Mouse (Mus musculus): ENCODE measurements around the gene Hk3. TPM values are rescaled to one million over a fixed set of nuclear protein-coding genes. Genes with fewer than 3 reads are reported as not detected.

Hk3 gene
- polyA plus RNA-seq, 1 experiment, result not detected

DNA sequence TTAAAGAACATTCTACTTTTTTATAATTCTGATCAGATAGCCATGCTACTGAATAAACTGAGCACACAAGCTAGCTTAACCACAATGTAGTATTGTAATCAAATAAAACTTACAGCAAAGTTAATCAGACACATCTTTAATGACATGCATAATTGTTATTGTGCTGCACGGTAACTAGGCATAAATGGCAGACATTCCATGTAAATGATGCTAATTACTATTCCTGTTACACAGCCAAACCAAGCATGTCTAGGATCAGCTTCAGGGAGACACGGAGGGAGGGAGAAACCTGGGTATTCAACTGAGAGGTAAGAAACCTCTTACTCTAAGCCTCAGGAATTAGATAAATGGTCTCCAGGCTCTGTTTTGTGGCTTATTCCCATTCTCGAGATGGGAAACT lies 26.5 kb upstream of the Hk3 start:
- no peaks in the 10 kb centered on the region for H3K79me2 ChIP-seq (ENCODE audit: control insufficient read depth, insufficient read depth)
- TF ChIP-seq E2F4 (IDR thresholded peaks at IDR 0.05; ENCODE audit: insufficient read depth), result no peak
- TF ChIP-seq CEBPB (IDR thresholded peaks at IDR 0.05; ENCODE audit: insufficient read depth, poor library complexity, severe bottlenecking), result no peak
- no peak for TF ChIP-seq MAX (IDR thresholded peaks at IDR 0.05; ENCODE audit: low read depth)
- no peak for TF ChIP-seq USF1 (IDR thresholded peaks at IDR 0.05; ENCODE audit: low read depth)
- TF ChIP-seq REST (IDR thresholded peaks at IDR 0.05; ENCODE audit: insufficient read depth, insufficient read length), result no peak
- no peak for TF ChIP-seq MYOD1 (IDR thresholded peaks at IDR 0.05; ENCODE audit: control insufficient read depth in 1 of 3, insufficient read length in 2 of 3, low read depth in 2 of 3)
- H3ac ChIP-seq (ENCODE audit: control insufficient read depth, insufficient read length), result no peak overlapping the region
- H3K4me2 ChIP-seq (ENCODE audit: low read depth), result no peak overlapping the region
- H3K4me3 ChIP-seq, result no peak overlapping the region
- peaks cover 6% of the 10 kb centered on the region for H3K36me3 ChIP-seq (ENCODE audit: control insufficient read depth, insufficient read depth)
- no peaks in the 10 kb centered on the region for H3K27me3 ChIP-seq (ENCODE audit: control insufficient read depth, insufficient read depth, insufficient read length)

DNA sequence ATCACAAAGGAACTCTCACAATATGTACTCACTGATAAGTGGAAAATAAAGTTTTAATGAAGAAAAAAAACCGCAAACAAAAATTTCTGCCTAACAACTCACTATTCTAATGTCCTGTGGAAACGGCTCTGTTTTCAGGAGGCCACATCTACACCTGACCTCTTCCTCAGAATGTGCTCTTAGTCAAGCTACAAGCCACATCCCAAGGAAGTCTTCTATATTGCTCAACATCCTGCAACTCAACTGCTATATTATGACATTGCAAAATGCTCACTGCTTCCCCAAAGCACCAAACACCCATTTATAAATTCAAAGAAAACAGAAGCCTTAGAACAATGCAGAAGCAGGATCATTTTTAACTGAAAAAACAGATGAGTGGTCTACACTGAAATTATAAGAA lies 18.8 kb upstream of the Hk3 start:
- H3K79me2 ChIP-seq (ENCODE audit: control insufficient read depth, insufficient read depth), result no peaks in the 10 kb centered on the region
- H3K4me3 ChIP-seq, result no peak overlapping the region
- peaks cover 8% of the 10 kb centered on the region for H3K36me3 ChIP-seq (ENCODE audit: control insufficient read depth, insufficient read depth)
- no peak overlapping the region for H3ac ChIP-seq (ENCODE audit: control insufficient read depth, insufficient read length)
- H3K27me3 ChIP-seq (ENCODE audit: control insufficient read depth, insufficient read depth, insufficient read length), result no peaks in the 10 kb centered on the region
- TF ChIP-seq MYOG (IDR thresholded peaks at IDR 0.05; ENCODE audit: control insufficient read depth in 1 of 3, insufficient read depth in 1 of 3, insufficient read length in 2 of 3, low read depth in 2 of 3) (no peak), POLR2A (IDR thresholded peaks at IDR 0.05; ENCODE audit: insufficient read length, low read depth) (no peak), TCF12 (IDR thresholded peaks at IDR 0.05; ENCODE audit: insufficient read depth, poor library complexity, severe bottlenecking) (no peak), POLR2AphosphoS2 (IDR thresholded peaks at IDR 0.05; ENCODE audit: insufficient read length, low read depth) (no peak), REST (IDR thresholded peaks at IDR 0.05; ENCODE audit: insufficient read depth, insufficient read length) (no peak), MAX (IDR thresholded peaks at IDR 0.05; ENCODE audit: low read depth) (no peak), MYOD1 (IDR thresholded peaks at IDR 0.05; ENCODE audit: control insufficient read depth in 1 of 3, insufficient read length in 2 of 3, low read depth in 2 of 3) (no peak), CEBPB (IDR thresholded peaks at IDR 0.05; ENCODE audit: insufficient read depth, poor library complexity, severe bottlenecking) (no peak), TCF3 (IDR thresholded peaks at IDR 0.05; ENCODE audit: insufficient read length, low read depth) (no peak), E2F4 (IDR thresholded peaks at IDR 0.05; ENCODE audit: insufficient read depth) (no peak), USF1 (IDR thresholded peaks at IDR 0.05; ENCODE audit: low read depth) (no peak), SRF (IDR thresholded peaks at IDR 0.05; ENCODE audit: control insufficient read depth, insufficient read length, low read depth) (no peak)
- no peak overlapping the region for H3K4me2 ChIP-seq (ENCODE audit: low read depth)

- Histone ChIP-seq H3K79me2 (ENCODE audit: control insufficient read depth, insufficient read depth) (no peaks in the 10 kb centered on the region), H3ac (ENCODE audit: control insufficient read depth, insufficient read length) (no peak overlapping the region), H3K27me3 (ENCODE audit: control insufficient read depth, insufficient read depth, insufficient read length) (no peaks in the 10 kb centered on the region), H3K4me2 (ENCODE audit: low read depth) (no peak overlapping the region), H3K4me3 (no peak overlapping the region), H3K36me3 (ENCODE audit: control insufficient read depth, insufficient read depth) (peaks cover 5% of the 10 kb centered on the region)
- no peak for TF ChIP-seq REST (IDR thresholded peaks at IDR 0.05; ENCODE audit: insufficient read depth, insufficient read length)
- TF ChIP-seq SRF (IDR thresholded peaks at IDR 0.05; ENCODE audit: control insufficient read depth, insufficient read length, low read depth), result no peak
- TF ChIP-seq USF1 (IDR thresholded peaks at IDR 0.05; ENCODE audit: low read depth), result no peak
Measured at GRCm38 (mm10) chr13:55024215-55024614, 3.0 kb upstream of the Hk3 start.

GRCm38 (mm10) chr13:55022715-55023114 lies 1.5 kb upstream of the Hk3 start:
- Histone ChIP-seq H3K4me3 (no peak overlapping the region), H3K79me2 (ENCODE audit: control insufficient read depth, insufficient read depth) (no peaks in the 10 kb centered on the region)

GRCm38 (mm10) chr13:55022256-55022655 lies 1.1 kb upstream of the Hk3 start:
- Histone ChIP-seq H3K4me2 (ENCODE audit: low read depth) (peak overlapping the region; percentile 53), H3K79me2 (ENCODE audit: control insufficient read depth, insufficient read depth) (no peaks in the 10 kb centered on the region), H3K4me3 (no peak overlapping the region), H3ac (ENCODE audit: control insufficient read depth, insufficient read length) (no peak overlapping the region), H3K27me3 (ENCODE audit: control insufficient read depth, insufficient read depth, insufficient read length) (no peaks in the 10 kb centered on the region), H3K36me3 (ENCODE audit: control insufficient read depth, insufficient read depth) (no peaks in the 10 kb centered on the region)
- TF ChIP-seq REST (IDR thresholded peaks at IDR 0.05; ENCODE audit: insufficient read depth, insufficient read length) (no peak), MYOG (IDR thresholded peaks at IDR 0.05; ENCODE audit: control insufficient read depth in 1 of 3, insufficient read depth in 1 of 3, insufficient read length in 2 of 3, low read depth in 2 of 3) (no peak), TCF3 (IDR thresholded peaks at IDR 0.05; ENCODE audit: insufficient read length, low read depth) (no peak), USF1 (IDR thresholded peaks at IDR 0.05; ENCODE audit: low read depth) (no peak), TCF12 (IDR thresholded peaks at IDR 0.05; ENCODE audit: insufficient read depth, poor library complexity, severe bottlenecking) (no peak), SRF (IDR thresholded peaks at IDR 0.05; ENCODE audit: control insufficient read depth, insufficient read length, low read depth) (no peak), POLR2AphosphoS2 (IDR thresholded peaks at IDR 0.05; ENCODE audit: insufficient read length, low read depth) (no peak)

More at GRCm38 (mm10) chr13:55022715-55023114, 1.5 kb upstream of the Hk3 start:
- no peak overlapping the region for H3ac ChIP-seq (ENCODE audit: control insufficient read depth, insufficient read length)
- no peaks in the 10 kb centered on the region for H3K27me3 ChIP-seq (ENCODE audit: control insufficient read depth, insufficient read depth, insufficient read length)
- no peaks in the 10 kb centered on the region for H3K36me3 ChIP-seq (ENCODE audit: control insufficient read depth, insufficient read depth)
- H3K4me2 ChIP-seq (ENCODE audit: low read depth), result peak overlapping the region; percentile 53
- TF ChIP-seq TCF3 (IDR thresholded peaks at IDR 0.05; ENCODE audit: insufficient read length, low read depth) (no peak), SRF (IDR thresholded peaks at IDR 0.05; ENCODE audit: control insufficient read depth, insufficient read length, low read depth) (no peak), REST (IDR thresholded peaks at IDR 0.05; ENCODE audit: insufficient read depth, insufficient read length) (no peak), MYOD1 (IDR thresholded peaks at IDR 0.05; ENCODE audit: control insufficient read depth in 1 of 3, insufficient read length in 2 of 3, low read depth in 2 of 3) (no peak), CEBPB (IDR thresholded peaks at IDR 0.05; ENCODE audit: insufficient read depth, poor library complexity, severe bottlenecking) (no peak), E2F4 (IDR thresholded peaks at IDR 0.05; ENCODE audit: insufficient read depth) (no peak), MAX (IDR thresholded peaks at IDR 0.05; ENCODE audit: low read depth) (no peak), POLR2A (IDR thresholded peaks at IDR 0.05; ENCODE audit: insufficient read length, low read depth) (no peak), USF1 (IDR thresholded peaks at IDR 0.05; ENCODE audit: low read depth) (no peak), TCF12 (IDR thresholded peaks at IDR 0.05; ENCODE audit: insufficient read depth, poor library complexity, severe bottlenecking) (no peak), POLR2AphosphoS2 (IDR thresholded peaks at IDR 0.05; ENCODE audit: insufficient read length, low read depth) (no peak), MYOG (IDR thresholded peaks at IDR 0.05; ENCODE audit: control insufficient read depth in 1 of 3, insufficient read depth in 1 of 3, insufficient read length in 2 of 3, low read depth in 2 of 3) (no peak)
